Mouse (Mus musculus) ovary, postnatal 10 days (tissue): ENCODE measurements around the gene Phf7.
A peak's percentile ranks its signal among the peaks of the same experiment; 100 is the strongest.

ENCODE experiments used
- DNase-seq: peaks from one replicate; pipeline ENCODE4 v3.0.0; 2022; ENCODE audit warnings: low spot score

Phf7 gene

GRCm38 (mm10) chr14:31197547-31198516, 53.3 kb downstream of the Phf7 start:
- DNase-seq = no peak

- no peak for DNase-seq
These were observed 55.1 kb downstream of the Phf7 start for GRCm38 (mm10) chr14:31195968-31196367.

GRCm38 (mm10) chr14:31195521-31195920, 55.6 kb downstream of the Phf7 start:
- DNase-seq = no peak

- peak; percentile 39 for DNase-seq
These were observed 56.1 kb downstream of the Phf7 start for GRCm38 (mm10) chr14:31194891-31195513.

- DNase-seq = no peak
These were observed 56.7 kb downstream of the Phf7 start for GRCm38 (mm10) chr14:31194441-31194840.

GRCm38 (mm10) chr14:31193791-31194190, 57.3 kb downstream of the Phf7 start:
- no peak for DNase-seq

GRCm38 (mm10) chr14:31191936-31192335, 59.2 kb downstream of the Phf7 start:
- no peak for DNase-seq

GRCm38 (mm10) chr14:31189348-31189747, 61.8 kb downstream of the Phf7 start:
- DNase-seq = no peak

- no peak for DNase-seq
These were observed 62.3 kb downstream of the Phf7 start for GRCm38 (mm10) chr14:31188771-31189181.
